Mouse (Mus musculus) neural tube, embryonic 14.5 days (tissue): ENCODE measurements at regions not wholly inside any gene's neighbourhood (a gene's known extent, or its start where the extent isn't known, plus 50 kb on each side); places are given as distances from the start of the nearest gene placed in this dataset.

Experiments used
- ATAC-seq: fragments of 200-750 bp; cut with Nextera tagmentation; 2 replicates; pipeline ENCODE4 v1.8.0; 2017; ENCODE audit warnings: low read depth, mild to moderate bottlenecking, moderate TSS enrichment, moderate library complexity
- H3K27ac ChIP-seq: fragments of 300-500 bp; sonication (generic); 2 replicates; pipeline ENCODE4 v1.5.1; 2014; ENCODE audit warnings: low read depth, mild to moderate bottlenecking, control low read depth, low read length, moderate library complexity, mixed read lengths
- H3K27me3 ChIP-seq: fragments of 300-500 bp; sonication (generic); 2 replicates; pipeline ENCODE4 v1.6.1; 2014; ENCODE audit warnings: low read length; ENCODE audit not compliant: control insufficient read depth, insufficient read depth
- H3K36me3 ChIP-seq: fragments of 300-500 bp; sonication (generic); 2 replicates; pipeline ENCODE4 v1.6.1; 2014; ENCODE audit warnings: low read length, mixed read lengths; ENCODE audit not compliant: control insufficient read depth, insufficient read depth
- H3K4me1 ChIP-seq: fragments of 300-500 bp; sonication (generic); 2 replicates; pipeline ENCODE4 v1.6.1; 2014; ENCODE audit warnings: low read length; ENCODE audit not compliant: control insufficient read depth, insufficient read depth
- H3K4me2 ChIP-seq: fragments of 300-500 bp; sonication (generic); 2 replicates; pipeline ENCODE4 v1.6.1; 2014; ENCODE audit warnings: mild to moderate bottlenecking, low read depth, low read length, control low read depth
- H3K4me3 ChIP-seq: fragments of 300-500 bp; sonication (generic); 2 replicates; pipeline ENCODE4 v1.5.1; 2014; ENCODE audit warnings: low read depth, low read length, control low read depth, mixed read lengths
- H3K9ac ChIP-seq: fragments of 300-500 bp; sonication (generic); replicated peaks from 2 replicates; pipeline ENCODE4 v1.6.1; 2014; ENCODE audit warnings: low read depth, mild to moderate bottlenecking, control low read depth, low read length, mixed read lengths
- H3K9me3 ChIP-seq: fragments of 300-500 bp; sonication (generic); 2 replicates; pipeline ENCODE4 v1.6.1; 2016; ENCODE audit warnings: low read length; ENCODE audit not compliant: control insufficient read depth
- WGBS: fragments of 180-500 bp; shearing (Covaris S2); extraction: QIAGEN DNeasy Blood & Tissue Kit; methylation state at CpG from one replicate; pipeline ENCODE4 v1.1.7; 2014; 5-methylcytosine and 5-hydroxymethylcytosine counted together

GRCm38 (mm10) chr17:31789068-31789583 lies 66.5 kb downstream of the Sik1 start:
- Histone ChIP-seq H3K9me3 (no peaks in the 10 kb centered on the region), H3K27me3 (no peaks in the 10 kb centered on the region), H3K4me1 (peaks cover 15% of the 10 kb centered on the region), H3K4me2 (no peak overlapping the region), H3K27ac (no peak overlapping the region), H3K9ac (no peak overlapping the region), H3K4me3 (no peak overlapping the region), H3K36me3 (no peaks in the 10 kb centered on the region)
- ATAC-seq = no peak
- WGBS = 85% methylated on average over 9 of the region's 9 CpGs

GRCm38 (mm10) chr17:31789906-31790279 lies 65.7 kb downstream of the Sik1 start:
- no peak for ATAC-seq
- Histone ChIP-seq H3K27me3 (no peaks in the 10 kb centered on the region), H3K4me1 (peaks cover 15% of the 10 kb centered on the region), H3K9me3 (no peaks in the 10 kb centered on the region), H3K9ac (no peak overlapping the region), H3K4me2 (no peak overlapping the region), H3K4me3 (no peak overlapping the region), H3K27ac (0 out of 2 replicates have a peak overlapping the region, but pooled peaks have one; percentile 40), H3K36me3 (no peaks in the 10 kb centered on the region)
- WGBS = 9% methylated on average over 5 of the region's 5 CpGs

GRCm38 (mm10) chr17:31790280-31791063 lies 65.1 kb downstream of the Sik1 start:
- Histone ChIP-seq H3K36me3 (no peaks in the 10 kb centered on the region), H3K27me3 (no peaks in the 10 kb centered on the region), H3K9ac (0 out of 2 replicates have a peak overlapping the region, but pooled peaks have one; percentile 22), H3K9me3 (no peaks in the 10 kb centered on the region), H3K4me1 (peaks cover 15% of the 10 kb centered on the region), H3K4me3 (no peak overlapping the region), H3K27ac (peak overlapping the region; percentile 40; the same call in 1 of the 2 replicates), H3K4me2 (peak overlapping the region; percentile 12; the same call in 1 of the 2 replicates)
- peak; percentile 69; the same call in 1 of the 2 replicates for ATAC-seq
- WGBS = 6% methylated on average over 22 of the region's 22 CpGs

GRCm38 (mm10) chr17:31791656-31792055 lies 63.9 kb downstream of the Sik1 start:
- Histone ChIP-seq H3K4me2 (no peak overlapping the region), H3K9ac (no peak overlapping the region), H3K4me3 (no peak overlapping the region), H3K27me3 (no peaks in the 10 kb centered on the region), H3K36me3 (no peaks in the 10 kb centered on the region), H3K27ac (no peak overlapping the region), H3K9me3 (no peaks in the 10 kb centered on the region), H3K4me1 (peaks cover 15% of the 10 kb centered on the region)
- ATAC-seq = no peak
- WGBS = 94% methylated on average over 17 of the region's 17 CpGs

- no peak overlapping the region for H3K9ac ChIP-seq
- no peak overlapping the region for H3K4me2 ChIP-seq
- no peak for ATAC-seq
- 83% methylated on average over 5 of the region's 5 CpGs for WGBS
- H3K27ac ChIP-seq = no peak overlapping the region
- H3K4me1 ChIP-seq = peaks cover 15% of the 10 kb centered on the region
- H3K27me3 ChIP-seq = no peaks in the 10 kb centered on the region
- no peak overlapping the region for H3K4me3 ChIP-seq
- H3K36me3 ChIP-seq = no peaks in the 10 kb centered on the region
- H3K9me3 ChIP-seq = no peaks in the 10 kb centered on the region
Observed at GRCm38 (mm10) chr17:31793040-31793439, 62.6 kb downstream of the Sik1 start.

GRCm38 (mm10) chr17:31793521-31793920 lies 62.1 kb downstream of the Sik1 start:
- ATAC-seq = no peak
- no peaks in the 10 kb centered on the region for H3K27me3 ChIP-seq
- no peak overlapping the region for H3K27ac ChIP-seq
- H3K9me3 ChIP-seq = no peaks in the 10 kb centered on the region
- no peak overlapping the region for H3K4me2 ChIP-seq
- 48% methylated on average over 10 of the region's 10 CpGs for WGBS
- no peak overlapping the region for H3K9ac ChIP-seq
- peaks cover 15% of the 10 kb centered on the region for H3K4me1 ChIP-seq
- H3K4me3 ChIP-seq = no peak overlapping the region
- no peaks in the 10 kb centered on the region for H3K36me3 ChIP-seq

GRCm38 (mm10) chr17:31793964-31794363 lies 61.6 kb downstream of the Sik1 start:
- Histone ChIP-seq H3K4me1 (peaks cover 15% of the 10 kb centered on the region), H3K27ac (no peak overlapping the region), H3K4me3 (no peak overlapping the region), H3K36me3 (no peaks in the 10 kb centered on the region), H3K27me3 (no peaks in the 10 kb centered on the region), H3K9me3 (no peaks in the 10 kb centered on the region), H3K9ac (no peak overlapping the region), H3K4me2 (no peak overlapping the region)
- WGBS = 86% methylated on average over 4 of the region's 4 CpGs
- ATAC-seq = no peak
